Mouse (Mus musculus) urinary bladder, postnatal 4 days (tissue): Measurements from ENCODE around the gene Myadm.

Source experiments
- DNase-seq, 2 experiments: peaks; one replicate each; pipeline ENCODE4 v3.0.0; 2021 to 2022; ENCODE audit warnings: low spot score in 2 of 2

The Myadm gene

GRCm38 (mm10) chr7:3317704-3318103, 28.8 kb downstream of the Myadm start:
- no peak for DNase-seq

DNA sequence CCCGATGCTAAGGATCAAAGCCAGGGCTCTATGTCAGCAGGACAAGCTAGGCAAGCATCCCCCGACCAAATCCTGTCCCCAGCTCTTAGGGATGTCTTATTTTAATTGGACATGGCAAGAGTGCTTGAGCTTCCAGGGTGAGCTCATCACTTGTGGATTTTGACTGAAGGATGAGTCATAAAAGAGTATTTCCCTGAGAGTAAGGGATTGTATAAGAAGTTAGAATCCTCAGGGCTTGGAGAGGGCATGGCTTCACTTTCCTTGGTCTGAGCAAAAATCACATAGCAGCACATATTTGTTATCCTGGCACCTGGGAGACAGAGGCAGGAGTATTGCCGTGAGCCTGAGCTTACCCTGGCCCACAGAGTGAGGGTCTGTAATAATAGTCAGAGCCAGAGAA, 32.0 kb downstream of the Myadm start:
- no peak for DNase-seq

GRCm38 (mm10) chr7:3323826-3324225, 34.9 kb downstream of the Myadm start:
- no peak for DNase-seq

DNA sequence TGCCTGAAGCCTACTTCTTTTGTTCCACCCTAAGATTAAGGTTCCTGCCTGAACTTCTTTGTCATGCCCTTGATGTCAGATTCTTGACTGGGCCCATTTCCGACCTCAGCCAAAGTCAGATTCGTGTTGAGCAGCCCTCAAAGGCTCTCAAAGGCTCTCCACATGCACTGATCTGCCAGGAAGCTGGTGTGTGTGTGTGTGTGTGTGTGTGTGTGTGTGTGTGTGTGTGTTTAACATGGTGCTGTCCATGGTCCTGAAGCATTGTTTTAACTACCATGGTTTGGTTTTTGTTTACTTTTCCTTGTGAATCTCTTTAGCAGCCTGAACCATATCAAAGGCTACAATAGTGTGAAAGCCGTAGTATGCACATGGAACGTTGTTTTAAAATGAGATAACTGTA, 39.1 kb downstream of the Myadm start:
- no peak for DNase-seq

DNA sequence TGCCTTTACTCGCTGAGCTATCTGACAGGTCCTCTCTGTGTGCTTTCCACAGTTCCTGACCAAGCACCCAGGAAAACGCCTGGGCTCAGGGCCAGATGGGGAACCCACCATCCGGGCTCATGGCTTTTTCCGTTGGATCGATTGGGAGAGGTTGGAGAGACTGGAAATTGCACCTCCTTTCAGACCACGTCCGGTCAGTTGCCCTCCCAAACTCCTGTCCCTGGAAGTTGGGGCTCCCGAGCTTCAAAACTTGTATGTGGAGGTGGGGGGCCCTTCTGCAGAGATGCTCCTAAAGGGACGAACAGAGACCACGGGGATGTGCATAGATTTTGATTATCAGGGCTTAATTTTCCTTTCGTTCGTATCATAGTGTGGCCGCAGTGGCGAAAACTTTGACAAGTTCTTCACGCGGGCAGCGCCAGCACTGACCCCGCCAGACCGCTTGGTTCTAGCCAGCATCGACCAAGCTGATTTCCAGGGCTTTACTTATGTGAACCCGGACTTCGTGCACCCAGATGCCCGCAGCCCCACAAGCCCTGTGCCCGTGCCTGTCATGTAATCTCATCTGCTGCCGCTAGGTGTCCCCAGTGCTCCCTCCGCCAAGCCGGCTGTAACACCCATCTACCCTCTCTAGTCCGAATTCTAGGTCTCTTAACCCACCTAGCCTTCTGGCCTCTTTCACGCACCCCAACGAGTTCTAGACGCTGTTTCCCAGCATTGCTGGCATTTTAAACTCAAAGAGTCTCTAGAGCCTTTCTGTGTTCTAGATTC, 41.1 kb downstream of the Myadm start:
- DNase-seq = peak; percentile 64 to 79

GRCm38 (mm10) chr7:3331171-3331570, 42.3 kb downstream of the Myadm start:
- no peak for DNase-seq

- DNase-seq = peak; percentile 76 to 81
Observed at GRCm38 (mm10) chr7:3331581-3332223, 42.8 kb downstream of the Myadm start.

DNA sequence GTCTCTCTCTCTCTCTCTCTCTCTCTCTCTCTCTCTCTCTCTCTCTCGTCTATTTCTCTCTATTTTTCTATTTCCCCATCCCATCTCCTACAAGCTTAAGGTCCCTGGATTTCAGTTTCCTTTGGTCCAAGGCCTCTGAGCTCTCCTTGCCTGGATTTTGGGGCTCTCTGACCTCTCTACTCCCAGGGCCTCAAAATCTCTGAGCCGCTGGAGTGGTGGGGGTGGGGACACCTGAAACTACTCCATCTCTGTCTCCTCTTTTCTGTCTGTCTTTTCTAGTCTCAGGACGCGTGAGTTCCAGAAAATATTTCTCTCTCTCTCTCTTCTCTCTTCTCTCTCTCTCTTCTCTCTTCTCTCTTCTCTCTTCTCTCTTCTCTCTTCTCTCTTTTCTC, 43.3 kb downstream of the Myadm start:
- no peak for DNase-seq

DNA sequence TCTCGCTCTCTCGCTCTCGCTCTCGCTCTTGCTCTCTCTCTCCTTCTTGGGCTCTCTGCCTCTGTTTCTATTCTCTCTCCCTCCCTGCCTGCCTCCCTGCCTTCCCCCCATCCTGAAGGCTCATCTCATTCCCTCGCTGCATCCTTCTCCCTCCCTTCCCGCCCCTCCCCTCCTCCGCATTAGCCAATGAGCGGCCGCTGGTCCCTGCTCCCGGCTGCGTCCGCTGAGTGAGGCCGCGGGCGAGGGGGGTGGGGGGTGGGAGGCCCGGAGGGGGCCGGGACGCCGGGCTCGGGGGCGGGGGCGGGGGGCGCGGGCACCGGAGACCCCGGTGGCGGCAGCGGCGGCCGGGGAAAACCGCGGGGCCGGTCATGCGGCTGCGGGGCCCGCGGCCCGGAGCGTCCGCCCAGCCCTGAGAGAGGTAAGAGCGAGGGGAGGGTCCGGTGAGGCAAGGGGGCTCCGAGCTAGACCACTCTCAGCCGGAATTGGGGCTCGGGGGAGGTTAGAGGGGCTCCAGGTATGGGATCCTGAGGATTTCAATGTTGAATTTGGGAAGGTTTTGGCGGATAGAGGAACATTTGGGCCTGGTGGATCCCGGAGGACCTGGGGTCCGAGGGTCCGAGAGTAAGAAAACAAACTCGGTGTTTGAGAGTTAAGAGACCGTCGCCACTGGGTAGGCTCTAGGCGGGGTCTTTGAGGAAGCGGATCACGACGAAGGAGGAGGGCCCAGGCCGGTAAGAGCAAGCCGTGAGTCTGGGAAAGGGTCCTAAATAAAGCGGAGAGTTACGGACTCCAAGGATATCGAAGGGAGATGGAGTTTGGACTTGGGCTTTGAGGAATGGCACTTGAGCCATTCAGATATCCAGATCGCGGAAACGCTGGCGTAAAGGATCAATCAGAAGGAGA, 44.0 kb downstream of the Myadm start, which contains the start of gene Cacng7:
TSS of gene Cacng7 (plus strand) at position 337 of the 903 bp plus-strand sequence.
- no peak for DNase-seq

- no peak for DNase-seq
Observed at GRCm38 (mm10) chr7:3333542-3333941, 44.7 kb downstream of the Myadm start.

- DNase-seq = no peak
Observed at GRCm38 (mm10) chr7:3336412-3336811, 47.5 kb downstream of the Myadm start.

DNA sequence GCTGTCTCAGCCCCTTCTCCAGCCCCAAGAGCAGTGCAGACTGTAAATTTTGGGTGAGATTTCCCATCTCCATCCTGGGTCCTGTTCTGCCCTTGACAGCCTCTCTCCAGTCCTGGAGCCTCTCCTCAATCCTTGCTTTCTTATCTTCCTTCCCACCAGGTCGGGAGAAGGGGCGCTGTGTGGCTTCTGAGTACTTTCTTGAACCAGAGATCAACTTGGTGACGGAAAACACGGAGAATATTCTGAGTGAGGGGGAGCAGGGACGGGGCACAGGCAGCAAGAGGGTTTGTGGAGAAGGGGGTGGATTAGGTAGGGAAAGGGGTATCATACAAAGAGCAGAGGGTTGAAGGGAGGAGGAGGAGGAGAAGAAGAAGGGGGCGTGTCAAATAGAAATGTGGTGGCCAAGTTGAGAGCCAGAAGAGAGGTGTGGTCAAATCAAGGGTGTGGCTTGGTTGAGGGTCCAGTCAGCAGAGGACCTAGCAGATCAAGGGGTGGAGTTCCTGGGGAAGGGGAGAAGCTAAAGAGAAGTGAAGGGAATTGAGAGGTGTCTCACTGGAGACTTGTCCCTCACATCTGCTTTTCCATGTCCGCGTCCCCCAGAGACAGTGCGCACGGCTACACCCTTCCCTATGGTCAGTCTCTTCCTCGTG, 49.5 kb downstream of the Myadm start:
- no peak for DNase-seq

DNA sequence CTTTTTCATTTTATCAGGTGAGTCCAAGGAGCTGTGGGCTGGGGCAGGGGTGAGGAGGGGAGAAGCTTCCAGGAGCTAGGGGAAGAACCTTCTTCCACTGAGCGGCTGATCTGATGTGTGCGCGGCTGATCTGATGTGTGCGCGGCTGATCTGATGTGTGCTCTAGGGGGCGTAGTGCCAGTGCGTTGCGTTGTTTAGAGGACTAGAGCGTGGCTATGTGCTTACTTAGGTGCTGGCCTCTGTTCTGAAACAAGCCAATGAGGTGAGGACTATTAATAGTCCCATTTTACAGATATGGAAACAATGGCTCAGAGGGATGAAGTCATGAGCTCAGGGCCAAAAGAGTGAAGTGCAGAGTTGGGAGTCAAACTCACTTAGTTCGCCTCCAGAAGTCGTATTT, 50.1 kb downstream of the Myadm start:
- DNase-seq = no peak

DNA sequence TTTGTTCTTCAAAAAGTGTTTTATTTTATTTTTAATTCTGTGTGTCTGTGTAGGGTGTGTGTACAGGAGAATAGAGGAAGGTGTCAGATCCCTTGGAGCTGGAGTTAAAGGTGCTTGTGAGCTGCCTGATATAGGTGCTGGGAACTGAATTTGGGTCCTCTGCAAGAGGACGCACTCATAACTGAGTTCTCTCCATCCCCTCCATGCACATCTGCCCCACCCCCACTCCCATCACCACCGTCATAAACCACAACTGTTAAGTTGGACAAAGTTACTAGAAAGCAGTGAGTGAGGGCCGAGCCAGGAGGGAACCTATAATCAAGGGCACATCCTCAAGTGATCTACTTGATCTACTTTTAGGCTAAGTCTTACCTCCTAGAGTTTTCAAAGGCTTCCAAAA, 55.0 kb downstream of the Myadm start:
- DNase-seq = no peak

GRCm38 (mm10) chr7:3345301-3345700, 56.4 kb downstream of the Myadm start:
- no peak for DNase-seq

- no peak for DNase-seq
Observed at GRCm38 (mm10) chr7:3347366-3348287, 58.7 kb downstream of the Myadm start.

DNA sequence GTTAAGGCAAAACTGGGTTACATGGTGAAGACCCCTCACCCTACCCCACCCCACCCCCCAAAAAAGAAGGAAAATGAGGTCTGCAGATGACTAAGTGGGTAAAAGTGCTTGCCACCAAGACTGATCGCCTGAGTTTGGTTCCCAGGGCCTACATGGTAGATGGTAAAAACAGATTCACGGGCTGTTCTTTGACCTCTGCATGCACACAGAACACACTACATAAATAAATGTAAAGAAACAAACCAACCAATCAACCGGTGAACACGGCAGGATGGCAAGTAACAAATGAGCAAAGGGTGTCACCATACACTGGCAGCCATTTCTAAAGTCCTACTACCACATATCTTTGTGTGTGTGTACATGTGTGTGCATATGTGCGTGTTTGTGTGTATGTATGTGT, 59.4 kb downstream of the Myadm start:
- DNase-seq = no peak

DNA sequence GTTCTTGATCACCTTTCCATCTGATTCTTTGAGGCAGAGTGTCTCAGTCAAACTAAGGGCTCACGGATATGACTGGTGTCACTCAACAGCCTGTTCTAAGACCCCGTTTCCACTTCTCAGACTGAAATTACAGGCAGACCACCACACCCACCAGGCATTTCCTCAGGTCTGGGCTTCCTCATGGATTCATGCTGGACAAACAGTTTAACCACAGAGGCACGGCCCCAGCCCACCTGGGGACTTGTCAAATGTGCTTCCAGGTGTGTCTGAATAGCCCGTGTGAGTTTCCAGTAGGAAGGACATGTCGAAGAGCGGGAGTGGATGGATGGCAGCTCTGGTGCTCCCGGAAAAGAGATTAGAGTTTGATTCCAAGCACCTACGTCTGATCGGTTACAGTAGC, 60.9 kb downstream of the Myadm start:
- DNase-seq = no peak
